Mouse (Mus musculus): Measurements from ENCODE around the gene Tpp2. TPM values are rescaled to one million over a fixed set of nuclear protein-coding genes. Genes with fewer than 3 reads are reported as not detected.
"Not testable (repeated sequence)": the region's sequence is repeated elsewhere in the genome, so short reads cannot be mapped to it uniquely, and the experiment has no call there.

The Tpp2 gene
- polyA plus RNA-seq (2015; fragmentation: Nextera tagmentation; extraction: Ambion mirVana): 52.1 and 56.5 TPM in 2 replicates

GRCm38 (mm10) chr1:43933488-43934415 is at the start of gene Tpp2:
Gene Tpp2 (plus strand): TSS chr1:43933647.
- WGBS: under 1% methylated on average over 81 of the region's 81 CpGs
- no peaks in the 10 kb centered on the region for H3K9me3 ChIP-seq (replicated peaks)
- H3K27ac ChIP-seq (replicated peaks): peak within 1 kb of the TSS; percentile 99
- peak within 1 kb of the TSS; percentile 98 for H3K9ac ChIP-seq
- peak; percentile 100 for ATAC-seq (ENCODE audit: insufficient number of reproducible peaks, low FRiP score, low TSS enrichment, low read depth)
- no peaks in the 10 kb centered on the region for H3K27me3 ChIP-seq
- peaks cover 5% of the 10 kb centered on the region; the same call in 1 of the 2 replicates for H3K4me1 ChIP-seq
- peak within 1 kb of the TSS; percentile 100 for H3K4me3 ChIP-seq (replicated peaks)
- H3K36me3 ChIP-seq: no peaks in the 10 kb centered on the region
- peak within 1 kb of the TSS; percentile 49 for H3K4me2 ChIP-seq (replicated peaks)

DNA sequence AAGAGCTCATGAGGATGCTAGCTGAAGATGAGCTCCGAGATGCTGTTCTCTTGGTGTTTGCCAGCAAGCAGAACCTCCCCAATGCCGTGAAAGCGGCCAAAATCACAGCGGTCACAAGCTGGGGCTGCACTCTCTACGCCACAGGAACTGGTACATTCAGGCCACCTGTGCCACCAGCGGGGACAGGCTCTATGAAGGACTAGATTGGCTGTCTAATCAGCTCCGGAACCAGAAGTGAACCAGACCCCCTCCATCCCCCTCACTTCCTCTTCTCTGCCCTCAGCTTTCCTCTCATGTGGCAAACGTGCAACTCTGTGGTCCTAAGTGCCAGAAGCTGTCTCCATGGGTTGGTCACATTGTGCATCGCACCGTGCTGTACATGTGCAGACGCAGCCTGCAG is 45.1 kb upstream of the Tpp2 start:
- H3K4me2 ChIP-seq (replicated peaks); H3K4me1 ChIP-seq; H3K4me3 ChIP-seq (replicated peaks); ATAC-seq (ENCODE audit: insufficient number of reproducible peaks, low FRiP score, low TSS enrichment, low read depth); H3K27me3 ChIP-seq; H3K27ac ChIP-seq (replicated peaks); H3K9me3 ChIP-seq (replicated peaks); H3K36me3 ChIP-seq; H3K9ac ChIP-seq: not testable (repeated sequence)
- WGBS: 84% methylated on average over 11 of the region's 11 CpGs

DNA sequence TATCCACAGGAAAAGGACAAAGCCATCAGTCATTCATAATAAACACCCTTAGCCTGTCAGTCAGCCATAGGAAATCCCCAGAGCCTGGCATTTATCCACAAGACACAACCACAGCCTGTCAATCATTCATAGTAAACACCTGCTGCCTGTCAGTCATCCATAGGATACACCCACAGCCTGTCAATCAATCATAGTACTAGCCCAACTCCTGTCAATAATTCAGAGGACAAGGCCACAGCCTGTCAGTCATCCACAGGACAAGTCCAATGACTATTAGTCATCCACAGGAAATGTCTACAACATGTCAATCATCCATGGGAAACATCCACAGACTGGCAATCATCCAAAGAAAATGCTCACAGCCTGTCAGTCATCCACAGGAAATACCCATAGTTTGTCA is 37.7 kb upstream of the Tpp2 start:
- ATAC-seq (ENCODE audit: insufficient number of reproducible peaks, low FRiP score, low TSS enrichment, low read depth): no peak
- H3K4me3 ChIP-seq (replicated peaks): no peak overlapping the region
- 0 out of 2 replicates have a peak, but pooled peaks cover 8% of the 10 kb centered on the region for H3K4me1 ChIP-seq
- no peaks in the 10 kb centered on the region for H3K36me3 ChIP-seq
- H3K27ac ChIP-seq (replicated peaks): no peak overlapping the region
- no peaks in the 10 kb centered on the region for H3K9me3 ChIP-seq (replicated peaks)
- H3K9ac ChIP-seq: no peak overlapping the region
- H3K27me3 ChIP-seq: no peaks in the 10 kb centered on the region
- no peak overlapping the region for H3K4me2 ChIP-seq (replicated peaks)

DNA sequence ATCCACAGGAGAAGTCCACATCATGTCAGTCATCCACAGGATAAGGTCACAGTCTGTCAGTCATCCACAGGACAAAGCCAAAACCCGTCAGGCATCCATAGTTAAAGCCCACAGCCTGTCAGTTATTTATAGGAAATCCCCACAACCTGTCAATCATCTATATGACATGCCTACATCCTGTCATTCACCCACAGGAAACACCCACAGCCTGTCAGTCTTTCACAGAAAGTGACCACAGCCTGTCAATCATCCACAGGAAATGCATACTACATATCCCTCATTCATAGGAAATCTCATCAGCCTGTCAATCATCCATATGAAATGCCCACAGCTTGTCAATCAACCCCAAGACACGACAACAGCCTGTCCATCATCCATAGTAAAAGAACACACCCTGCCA is 36.3 kb upstream of the Tpp2 start:
- Histone ChIP-seq H3K27me3 (no peaks in the 10 kb centered on the region), H3K27ac (replicated peaks) (no peak overlapping the region), H3K4me1 (0 out of 2 replicates have a peak, but pooled peaks cover 8% of the 10 kb centered on the region), H3K9me3 (replicated peaks) (no peaks in the 10 kb centered on the region), H3K9ac (no peak overlapping the region), H3K36me3 (no peaks in the 10 kb centered on the region), H3K4me2 (replicated peaks) (no peak overlapping the region), H3K4me3 (replicated peaks) (no peak overlapping the region)
- 78% methylated on average over 2 of the region's 2 CpGs for WGBS
- no peak for ATAC-seq (ENCODE audit: insufficient number of reproducible peaks, low FRiP score, low TSS enrichment, low read depth)

DNA sequence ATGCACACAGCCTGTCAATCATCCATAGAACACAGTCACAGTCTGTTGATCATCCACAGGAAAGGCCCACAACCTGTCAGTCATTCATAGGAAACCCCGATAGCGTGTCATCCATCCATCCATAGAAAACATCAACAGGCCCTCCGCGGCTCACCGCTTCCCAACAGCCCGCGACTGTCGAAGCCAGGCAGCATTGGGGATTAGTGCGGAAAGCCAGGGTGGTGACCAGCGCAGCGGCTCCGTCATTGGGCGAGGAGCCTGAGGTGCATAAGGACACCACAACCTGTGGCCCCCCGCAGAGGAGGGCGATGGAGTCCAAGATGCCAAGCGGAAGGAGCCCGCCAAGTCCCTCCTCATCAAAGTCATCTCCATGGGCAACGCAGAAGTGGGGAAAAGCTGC is 35.5 kb upstream of the Tpp2 start:
- H3K4me2 ChIP-seq (replicated peaks): no peak overlapping the region
- H3K4me1 ChIP-seq: 0 out of 2 replicates have a peak, but pooled peaks cover 8% of the 10 kb centered on the region
- H3K9me3 ChIP-seq (replicated peaks): no peaks in the 10 kb centered on the region
- H3K36me3 ChIP-seq: no peaks in the 10 kb centered on the region
- H3K4me3 ChIP-seq (replicated peaks): no peak overlapping the region
- H3K9ac ChIP-seq: no peak overlapping the region
- no peaks in the 10 kb centered on the region for H3K27me3 ChIP-seq
- ATAC-seq (ENCODE audit: insufficient number of reproducible peaks, low FRiP score, low TSS enrichment, low read depth): no peak
- no peak overlapping the region for H3K27ac ChIP-seq (replicated peaks)
- 87% methylated on average over 18 of the region's 18 CpGs for WGBS

GRCm38 (mm10) chr1:43898991-43899714 is 34.3 kb upstream of the Tpp2 start:
- Histone ChIP-seq H3K4me3 (replicated peaks) (peak overlapping the region; percentile 34), H3K27ac (replicated peaks) (no peak overlapping the region), H3K4me1 (0 out of 2 replicates have a peak, but pooled peaks cover 8% of the 10 kb centered on the region), H3K4me2 (replicated peaks) (peak overlapping the region; percentile 51), H3K36me3 (no peaks in the 10 kb centered on the region), H3K27me3 (no peaks in the 10 kb centered on the region), H3K9me3 (replicated peaks) (no peaks in the 10 kb centered on the region), H3K9ac (no peak overlapping the region)
- WGBS: 19% methylated on average over 18 of the region's 18 CpGs
- ATAC-seq (ENCODE audit: insufficient number of reproducible peaks, low FRiP score, low TSS enrichment, low read depth): 0 out of 2 replicates have a peak, but pooled peaks have one; percentile 45

- H3K36me3 ChIP-seq: no peaks in the 10 kb centered on the region
- no peaks in the 10 kb centered on the region for H3K9me3 ChIP-seq (replicated peaks)
- no peak overlapping the region for H3K4me3 ChIP-seq (replicated peaks)
- 86% methylated on average over 1 of the region's 1 CpGs for WGBS
- H3K4me1 ChIP-seq: 0 out of 2 replicates have a peak, but pooled peaks cover 8% of the 10 kb centered on the region
- no peak overlapping the region for H3K4me2 ChIP-seq (replicated peaks)
- no peaks in the 10 kb centered on the region for H3K27me3 ChIP-seq
- no peak for ATAC-seq (ENCODE audit: insufficient number of reproducible peaks, low FRiP score, low TSS enrichment, low read depth)
- H3K27ac ChIP-seq (replicated peaks): no peak overlapping the region
- no peak overlapping the region for H3K9ac ChIP-seq
These were observed 31.0 kb upstream of the Tpp2 start for GRCm38 (mm10) chr1:43902417-43902816.

DNA sequence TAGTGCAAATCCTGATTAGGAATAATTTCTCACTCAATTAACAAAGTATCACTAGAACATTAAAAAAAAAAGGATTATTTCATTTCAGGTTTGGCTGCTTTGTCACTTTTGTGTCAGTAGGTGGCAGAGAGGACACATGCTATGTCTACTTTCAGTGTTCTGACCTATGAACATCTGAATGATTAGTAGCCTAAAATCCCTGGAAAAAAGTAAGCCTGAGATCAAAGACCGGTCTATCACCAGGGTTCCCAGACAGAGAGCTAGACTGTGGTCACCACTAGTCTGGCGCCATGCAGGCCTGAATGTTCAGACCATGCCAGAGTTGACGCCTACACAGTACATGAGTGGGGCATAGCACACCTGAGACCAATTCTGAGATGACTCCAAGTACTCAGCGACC is 30.6 kb upstream of the Tpp2 start:
- no peaks in the 10 kb centered on the region for H3K27me3 ChIP-seq
- no peak for ATAC-seq (ENCODE audit: insufficient number of reproducible peaks, low FRiP score, low TSS enrichment, low read depth)
- WGBS: 68% methylated on average over 4 of the region's 4 CpGs
- H3K4me1 ChIP-seq: 0 out of 2 replicates have a peak, but pooled peaks cover 8% of the 10 kb centered on the region
- H3K36me3 ChIP-seq: no peaks in the 10 kb centered on the region
- H3K9me3 ChIP-seq (replicated peaks): no peaks in the 10 kb centered on the region
- H3K4me2 ChIP-seq (replicated peaks): no peak overlapping the region
- no peak overlapping the region for H3K27ac ChIP-seq (replicated peaks)
- no peak overlapping the region for H3K4me3 ChIP-seq (replicated peaks)
- no peak overlapping the region for H3K9ac ChIP-seq

DNA sequence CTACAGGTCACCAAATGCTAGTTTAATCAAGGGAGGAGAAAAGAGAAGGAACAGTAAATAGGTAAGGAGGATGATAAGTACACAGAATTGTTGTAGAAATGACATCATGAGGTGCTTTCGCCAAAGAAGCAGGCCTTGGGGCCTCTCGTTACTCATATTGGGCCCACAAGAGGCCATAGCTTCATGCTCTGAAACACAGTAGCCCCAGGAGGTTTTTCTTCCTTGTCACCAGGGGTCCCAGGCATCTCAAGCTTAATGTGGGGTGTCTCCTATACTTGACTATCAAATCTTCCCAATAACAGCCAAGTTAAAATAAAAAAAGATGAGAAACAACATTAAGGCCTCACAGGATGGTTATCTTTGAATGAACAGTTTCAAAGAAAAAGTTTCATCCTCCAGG is 18.0 kb upstream of the Tpp2 start:
- H3K4me1 ChIP-seq: no peaks in the 10 kb centered on the region
- H3K36me3 ChIP-seq: no peaks in the 10 kb centered on the region
- ATAC-seq (ENCODE audit: insufficient number of reproducible peaks, low FRiP score, low TSS enrichment, low read depth): no peak
- WGBS: 56% methylated on average over 2 of the region's 2 CpGs
- H3K27me3 ChIP-seq: no peaks in the 10 kb centered on the region
- H3K27ac ChIP-seq (replicated peaks): no peak overlapping the region
- H3K9ac ChIP-seq: no peak overlapping the region
- H3K4me3 ChIP-seq (replicated peaks): no peak overlapping the region
- H3K4me2 ChIP-seq (replicated peaks): no peak overlapping the region
- H3K9me3 ChIP-seq (replicated peaks): no peaks in the 10 kb centered on the region

DNA sequence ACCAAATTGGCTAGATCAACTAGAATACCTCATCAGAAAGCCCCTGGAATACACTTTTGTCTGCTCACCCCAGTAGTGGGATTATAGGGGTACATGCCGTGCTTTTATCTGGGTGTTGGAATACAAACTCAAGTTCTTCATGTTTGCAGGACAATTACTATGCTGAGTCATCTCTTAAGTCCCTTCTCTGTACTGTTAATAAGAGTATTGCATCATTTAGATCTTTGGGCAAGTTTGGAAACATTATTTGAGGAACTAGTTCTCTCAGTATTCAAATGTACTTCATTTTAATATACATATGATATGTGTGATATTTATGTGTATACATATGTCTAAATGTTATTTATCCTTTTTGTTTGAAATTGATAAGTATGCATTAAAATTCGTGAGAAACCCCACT is 16.6 kb upstream of the Tpp2 start:
- WGBS: 52% methylated on average over 2 of the region's 2 CpGs

GRCm38 (mm10) chr1:43934416-43934810 is 966 bp downstream of the Tpp2 start:
- peak overlapping the region; percentile 98 for H3K9ac ChIP-seq
- ATAC-seq (ENCODE audit: insufficient number of reproducible peaks, low FRiP score, low TSS enrichment, low read depth): no peak
- H3K4me1 ChIP-seq: peaks cover 5% of the 10 kb centered on the region; the same call in 1 of the 2 replicates
- H3K27me3 ChIP-seq: no peaks in the 10 kb centered on the region
- H3K4me2 ChIP-seq (replicated peaks): peak overlapping the region; percentile 49
- H3K27ac ChIP-seq (replicated peaks): peak overlapping the region; percentile 99
- 2% methylated on average over 17 of the region's 17 CpGs for WGBS
- no peaks in the 10 kb centered on the region for H3K9me3 ChIP-seq (replicated peaks)
- H3K36me3 ChIP-seq: no peaks in the 10 kb centered on the region
- peak overlapping the region; percentile 100 for H3K4me3 ChIP-seq (replicated peaks)

More for the DNA sequence above, 16.6 kb upstream of the Tpp2 start:
- H3K27ac ChIP-seq (replicated peaks): no peak overlapping the region
- no peaks in the 10 kb centered on the region for H3K27me3 ChIP-seq
- no peaks in the 10 kb centered on the region for H3K4me1 ChIP-seq
- H3K4me3 ChIP-seq (replicated peaks): no peak overlapping the region
- no peaks in the 10 kb centered on the region for H3K36me3 ChIP-seq
- no peak overlapping the region for H3K4me2 ChIP-seq (replicated peaks)
- no peak overlapping the region for H3K9ac ChIP-seq
- no peaks in the 10 kb centered on the region for H3K9me3 ChIP-seq (replicated peaks)
- ATAC-seq (ENCODE audit: insufficient number of reproducible peaks, low FRiP score, low TSS enrichment, low read depth): no peak

Data from embryonic facial prominence, embryonic 15.5 days (tissue).